Mouse (Mus musculus): ENCODE measurements around the gene Gdf7.

Gene Gdf7

DNA sequence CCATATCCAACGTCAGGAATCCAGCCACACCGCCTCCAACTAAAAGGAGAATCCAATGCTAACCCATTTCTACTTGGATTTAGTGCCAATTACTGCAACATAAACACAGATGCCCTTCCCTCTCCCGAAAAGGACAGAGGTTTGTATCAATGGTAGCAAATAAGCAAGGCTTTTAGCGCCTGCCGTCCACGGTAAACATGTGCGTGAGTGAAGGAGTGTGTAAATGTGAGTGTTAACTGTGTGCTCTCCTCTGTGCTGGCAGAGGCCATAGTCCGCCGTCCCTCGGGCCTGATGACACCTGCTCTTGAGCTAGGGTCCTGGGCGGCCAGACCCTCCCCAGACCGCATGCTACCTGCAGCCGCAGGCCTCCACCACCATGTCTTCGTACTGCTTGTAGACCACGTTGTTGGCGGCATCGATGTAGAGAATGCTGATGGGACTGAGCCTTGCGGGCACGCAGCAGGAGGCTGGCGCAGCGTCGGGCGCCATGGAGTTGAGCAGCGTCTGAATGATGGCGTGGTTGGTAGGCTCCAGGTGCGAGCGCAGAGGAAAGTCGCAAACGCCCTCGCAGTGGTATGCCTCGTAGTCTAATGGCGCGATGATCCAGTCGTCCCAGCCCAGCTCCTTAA is 4.1 kb downstream of the Gdf7 start:
- DNase-seq (ENCODE audit: low spot score): peak; percentile 33

DNA sequence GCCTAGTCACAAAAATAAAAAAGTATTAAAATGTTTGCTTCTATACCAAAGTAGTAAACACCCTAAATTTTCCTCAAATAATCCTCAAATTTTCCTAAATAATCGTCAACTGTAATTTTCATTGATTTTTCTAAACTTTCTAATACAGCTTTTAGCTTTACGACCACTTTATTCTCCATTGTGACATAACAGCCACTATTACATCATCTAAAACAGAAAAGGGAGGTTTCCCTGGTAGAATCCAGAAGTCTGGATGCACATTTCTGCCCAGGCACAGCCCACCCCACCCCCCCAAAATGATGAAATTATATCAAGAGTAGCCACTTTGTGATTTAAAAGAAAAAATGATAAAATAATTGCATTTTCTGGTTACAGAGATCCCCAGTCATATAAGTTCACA is 5.6 kb downstream of the Gdf7 start:
- DNase-seq (ENCODE audit: low spot score): no peak

DNA sequence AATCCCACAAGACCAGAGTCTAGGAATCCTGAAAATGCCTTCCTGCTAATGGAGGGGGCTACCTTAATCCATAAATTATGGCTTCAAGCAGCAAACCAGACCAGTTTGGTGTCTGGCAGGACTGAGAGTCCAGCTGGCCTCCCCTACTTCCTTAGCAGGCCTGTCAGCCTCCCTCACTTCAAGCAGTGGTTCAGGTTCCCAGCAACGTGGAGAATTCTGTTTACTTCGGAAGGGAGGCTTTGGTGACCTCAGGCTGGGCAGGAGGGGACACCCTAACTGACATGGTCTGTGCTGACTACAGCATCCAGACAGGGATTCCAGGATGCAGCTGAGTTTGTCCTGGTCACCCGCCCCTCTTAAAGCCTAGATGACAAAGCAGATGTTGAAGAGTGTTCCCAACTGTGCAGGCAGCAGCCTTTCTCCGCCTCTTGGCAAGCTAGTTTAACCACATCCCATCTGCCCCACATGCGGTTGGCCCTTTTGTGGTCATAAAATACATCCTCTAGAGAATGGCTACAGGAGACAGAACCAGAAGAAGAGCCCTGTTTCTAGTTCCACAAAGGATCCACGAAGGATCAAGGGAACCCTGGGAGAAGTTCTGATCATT is 6.3 kb downstream of the Gdf7 start:
- DNase-seq (ENCODE audit: low spot score): no peak

DNA sequence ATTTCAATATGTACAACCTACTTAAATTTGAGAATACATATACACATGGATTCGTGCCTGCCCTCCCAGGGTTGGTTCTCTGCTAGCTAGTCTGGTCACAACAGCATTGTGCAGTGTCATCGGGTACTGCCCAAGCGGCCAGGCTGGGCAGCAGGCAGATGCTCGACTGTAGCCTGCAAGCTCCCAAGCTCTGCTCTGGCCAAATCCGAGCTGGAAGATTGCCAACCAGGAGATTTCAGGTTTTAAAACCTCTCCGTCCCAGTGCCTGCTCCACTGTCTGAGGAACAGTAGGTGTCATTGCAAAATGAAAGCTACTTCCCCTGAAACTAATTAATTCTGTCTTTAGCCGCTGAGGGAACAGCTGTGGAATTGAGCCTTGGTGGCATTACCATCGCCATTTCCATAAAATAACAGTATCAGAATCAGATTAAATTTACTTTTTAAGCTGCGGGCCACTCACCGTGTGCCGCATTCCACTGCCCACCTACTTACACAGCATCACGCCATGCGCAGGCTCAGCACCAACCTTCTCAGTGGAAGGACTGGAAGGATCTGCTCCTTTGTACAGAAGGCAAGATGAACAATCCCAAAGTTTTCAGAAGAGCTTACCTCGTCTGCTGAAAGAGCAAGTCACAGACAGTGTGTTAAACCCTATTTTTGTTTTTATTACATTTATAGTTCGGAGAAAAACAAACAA is 10.4 kb downstream of the Gdf7 start:
- no peak for DNase-seq (ENCODE audit: low spot score)

GRCm38 (mm10) chr12:8289499-8289898 is 12.3 kb downstream of the Gdf7 start:
- DNase-seq (ENCODE audit: low spot score): no peak

- no peak for DNase-seq (ENCODE audit: low spot score)
Observed at GRCm38 (mm10) chr12:8289099-8289498, 12.7 kb downstream of the Gdf7 start.

- DNase-seq (ENCODE audit: low spot score): no peak
Observed at GRCm38 (mm10) chr12:8287970-8288369, 13.8 kb downstream of the Gdf7 start.

GRCm38 (mm10) chr12:8281225-8282017 is 20.3 kb downstream of the Gdf7 start:
- DNase-seq (ENCODE audit: low spot score): no peak

DNA sequence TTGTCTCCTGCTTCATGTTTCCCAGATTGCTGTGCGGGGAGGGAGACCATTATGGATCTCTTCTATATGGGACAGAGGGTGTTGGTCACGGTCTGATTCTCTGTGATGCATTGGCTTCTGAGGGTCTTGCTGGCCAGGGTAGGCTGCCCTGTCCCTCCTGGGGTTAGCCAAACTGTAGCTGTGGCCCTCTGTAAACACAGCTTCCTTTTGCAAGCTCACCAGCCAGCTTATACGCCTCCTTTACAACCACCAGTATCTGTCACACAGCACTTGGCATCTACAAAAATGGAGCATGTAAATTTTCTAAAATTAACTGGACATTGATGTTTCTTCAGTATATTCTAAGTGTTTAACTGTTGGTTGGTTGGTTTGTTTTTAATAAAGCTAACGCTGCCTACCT is 26.3 kb downstream of the Gdf7 start:
- DNase-seq (ENCODE audit: low spot score): no peak

- no peak for DNase-seq (ENCODE audit: low spot score)
Observed at GRCm38 (mm10) chr12:8273471-8274171, 28.1 kb downstream of the Gdf7 start.

DNA sequence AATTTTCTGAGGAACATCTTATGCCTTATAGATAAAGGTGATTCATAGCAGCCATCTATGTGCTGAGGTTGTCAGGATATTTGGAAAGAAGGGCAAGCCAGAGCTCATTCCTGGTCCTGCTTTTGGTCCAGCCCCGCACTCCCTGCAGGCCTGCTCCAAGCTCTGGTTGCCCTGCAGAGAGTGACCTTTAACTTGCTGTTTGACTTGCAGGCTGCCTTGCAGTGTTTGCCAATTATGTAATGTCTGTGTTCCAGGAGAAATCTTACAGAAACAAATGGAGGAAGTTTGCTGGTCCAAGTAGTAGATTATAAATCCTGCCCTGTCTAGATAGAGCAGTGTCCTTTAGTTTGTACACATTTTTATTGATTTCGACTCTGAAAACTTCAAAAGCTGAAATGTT is 30.3 kb downstream of the Gdf7 start:
- DNase-seq (ENCODE audit: low spot score): no peak

- DNase-seq (ENCODE audit: low spot score): no peak
Observed at GRCm38 (mm10) chr12:8269627-8270026, 32.1 kb downstream of the Gdf7 start.

DNA sequence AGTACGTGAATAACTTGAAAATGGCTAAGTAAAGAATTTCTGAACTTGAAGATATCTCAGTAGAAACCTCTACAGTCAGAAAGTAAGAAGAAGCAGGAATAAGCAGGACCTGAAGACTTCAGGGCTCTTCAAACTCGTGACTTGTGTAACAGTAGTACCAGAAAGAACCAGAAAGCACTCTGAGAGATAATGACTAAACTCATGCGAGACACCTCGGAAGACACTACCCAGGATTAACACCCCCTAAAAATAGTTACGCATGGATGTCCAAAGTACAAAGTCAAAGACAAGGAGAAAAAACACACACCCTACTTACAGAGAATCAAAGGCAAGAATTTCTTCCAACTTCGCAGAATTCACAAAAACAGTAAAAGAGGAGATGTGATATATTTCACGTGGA is 35.4 kb downstream of the Gdf7 start:
- no peak for DNase-seq (ENCODE audit: low spot score)

- DNase-seq (ENCODE audit: low spot score): no peak
Observed at GRCm38 (mm10) chr12:8260297-8260696, 41.5 kb downstream of the Gdf7 start.
